Mouse (Mus musculus) urinary bladder, adult 2 months (tissue): ENCODE data around the gene Rpl39. TPM values are rescaled to one million over a fixed set of nuclear protein-coding genes. Genes with fewer than 3 reads are reported as not detected.
"Not testable (repeated sequence)": the region's sequence is repeated elsewhere in the genome, so short reads cannot be mapped to it uniquely, and the experiment has no call there.

Experiments used
- DNase-seq: peaks from one replicate; pipeline ENCODE4 v3.0.0; 2022; ENCODE audit warnings: low spot score
- polyA plus RNA-seq: library from polyadenylated mRNA; depleted of rRNA; stranded (reverse); fragments of >200 nt; gene quantifications from 2 replicates; pipeline ENCODE4 v1.2.3, GENCODE M21; 2012; rRNA removed

The Rpl39 gene
- polyA plus RNA-seq: 986 and 1,015 TPM in 2 replicates

- DNase-seq: peak; percentile 60
Measured at GRCm38 (mm10) chrX:37084927-37085660, at the start of gene Rpl39. TSS of gene Rpl39 (minus strand) at chrX:37085402.

DNA sequence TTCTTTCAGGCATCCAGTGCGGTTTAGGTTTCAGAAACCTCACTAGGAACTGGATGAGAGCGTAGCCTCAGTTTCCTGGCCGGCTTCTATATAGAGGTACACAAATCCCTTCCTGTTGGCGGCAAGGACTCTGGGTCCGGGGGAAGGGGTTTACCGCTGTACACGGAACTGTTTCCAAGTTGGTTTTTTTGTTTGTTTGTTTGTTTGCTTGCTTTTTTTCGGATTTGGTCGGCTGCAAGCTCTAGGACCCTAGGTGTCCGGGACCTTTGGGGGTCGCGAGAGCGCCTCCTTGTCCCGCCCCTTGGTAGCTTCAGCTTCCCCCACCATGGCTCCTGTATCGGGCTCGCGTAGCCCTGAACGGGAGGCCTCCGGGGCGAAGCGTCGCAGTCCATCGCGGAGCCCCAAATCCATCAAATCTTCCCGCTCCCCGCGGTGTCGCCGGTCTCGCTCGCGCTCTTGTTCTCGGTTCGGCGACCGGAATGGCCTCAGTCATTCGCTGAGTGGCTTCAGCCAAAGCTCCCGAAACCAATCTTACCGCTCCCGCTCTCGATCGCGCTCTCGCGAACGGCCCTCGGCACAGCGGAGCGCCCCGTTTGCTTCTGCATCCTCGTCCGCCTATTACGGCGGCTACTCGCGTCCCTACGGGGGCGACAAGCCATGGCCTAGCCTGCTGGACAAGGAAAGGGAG is 41.6 kb upstream of the Rpl39 start, which contains the start of gene Nkap:
Gene Nkap, plus strand, starts transcription at position 125 of the 688 bp plus-strand sequence.
- DNase-seq: peak; percentile 36

DNA sequence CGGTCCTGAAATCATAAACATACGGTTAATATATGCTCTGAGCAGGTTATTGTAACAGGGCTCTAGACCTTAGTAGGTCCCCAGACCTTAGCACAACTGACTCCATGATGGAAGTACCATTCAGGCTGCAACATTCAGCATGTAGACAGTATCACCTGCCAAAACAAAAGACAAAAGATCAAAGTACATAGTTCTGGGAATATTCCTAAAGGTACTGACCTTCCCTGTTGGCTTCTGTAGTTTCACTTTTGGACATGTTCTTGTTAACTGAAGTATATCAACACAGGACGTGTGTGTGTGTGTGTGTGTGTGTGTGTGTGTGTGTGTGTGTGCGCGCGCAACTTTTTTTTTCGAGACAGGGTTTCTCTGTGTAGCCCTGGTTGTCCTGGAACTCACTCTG is 40.3 kb upstream of the Rpl39 start:
- DNase-seq: no peak

- DNase-seq: no peak
Measured at GRCm38 (mm10) chrX:37120212-37120611, 35.0 kb upstream of the Rpl39 start.

DNA sequence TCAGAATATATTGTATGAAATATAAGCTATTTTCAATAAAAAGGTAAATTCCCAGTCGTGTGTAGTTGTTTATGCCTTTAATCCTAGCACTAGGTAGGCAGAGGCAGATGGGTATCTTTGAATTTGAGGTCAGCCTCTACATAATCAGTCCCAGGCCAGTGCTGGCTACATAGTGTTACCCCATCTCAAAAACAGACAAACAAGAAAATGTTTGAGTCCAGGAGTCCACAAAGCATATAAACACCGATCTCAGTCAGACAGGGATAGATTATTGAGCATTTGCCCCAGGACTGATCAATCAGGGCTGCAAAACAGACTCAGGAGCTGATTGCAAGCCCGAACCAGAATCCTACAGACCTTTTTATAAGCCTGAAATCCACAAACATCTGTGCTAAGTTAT is 34.4 kb upstream of the Rpl39 start:
- no peak for DNase-seq

DNA sequence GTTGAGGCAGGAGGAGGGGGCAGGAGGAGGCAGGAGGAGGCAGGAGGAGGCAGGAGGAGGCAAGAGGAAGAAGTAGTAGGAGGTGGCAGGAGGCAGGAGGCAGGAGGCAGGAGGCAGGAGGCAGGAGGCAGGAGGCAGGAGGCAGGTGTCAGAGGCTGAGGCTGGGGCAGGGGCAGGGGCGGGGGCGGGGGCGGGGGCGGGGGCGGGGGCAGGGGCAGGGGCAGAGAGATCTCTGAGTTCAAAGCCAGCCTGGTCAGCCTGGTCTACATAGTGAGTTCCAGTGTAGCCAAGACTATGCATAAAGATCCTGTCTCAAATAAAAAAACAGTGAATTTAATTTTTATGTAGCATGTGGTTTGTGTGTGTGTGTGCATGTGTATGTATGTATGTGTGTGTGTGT is 31.9 kb upstream of the Rpl39 start:
- no peak for DNase-seq

GRCm38 (mm10) chrX:37110881-37111193 is 25.6 kb upstream of the Rpl39 start:
- no peak for DNase-seq

DNA sequence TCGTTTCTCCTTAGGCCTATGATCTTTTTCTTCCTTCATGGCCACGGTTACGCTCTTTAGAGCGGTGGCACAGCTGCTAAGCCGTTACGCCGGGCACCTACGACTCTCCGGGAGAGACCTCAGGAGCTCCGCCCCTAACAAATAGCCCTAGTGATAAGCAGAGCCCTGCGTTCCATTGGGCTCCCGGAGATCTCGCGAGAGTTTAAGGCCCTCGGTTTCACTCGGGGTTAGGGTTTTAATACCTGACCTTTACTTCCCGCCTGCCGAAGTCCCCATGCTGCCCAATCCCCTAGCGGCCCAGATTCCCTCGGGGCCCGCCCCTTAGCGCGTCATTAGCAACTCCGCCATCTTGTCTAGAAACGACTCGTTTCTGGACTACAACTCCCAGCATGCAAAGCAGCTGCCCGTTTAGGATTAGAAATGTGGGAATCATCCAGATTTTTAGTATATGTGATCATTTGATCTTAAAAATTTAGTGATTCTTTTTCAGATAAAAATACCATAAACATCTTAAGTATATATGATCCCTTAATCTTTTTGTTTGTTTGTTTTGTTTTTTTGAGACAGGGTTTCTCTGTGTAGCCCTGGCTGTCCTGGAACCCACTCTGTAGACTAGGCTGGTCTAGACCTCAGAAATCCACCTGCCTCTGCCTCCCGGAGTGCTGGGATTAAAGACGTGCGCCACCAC is 25.1 kb upstream of the Rpl39 start, which contains the start of gene Upf3b:
Gene Upf3b, minus strand, starts transcription at position 130 of the 688 bp plus-strand sequence.
- peak; percentile 52 for DNase-seq

DNA sequence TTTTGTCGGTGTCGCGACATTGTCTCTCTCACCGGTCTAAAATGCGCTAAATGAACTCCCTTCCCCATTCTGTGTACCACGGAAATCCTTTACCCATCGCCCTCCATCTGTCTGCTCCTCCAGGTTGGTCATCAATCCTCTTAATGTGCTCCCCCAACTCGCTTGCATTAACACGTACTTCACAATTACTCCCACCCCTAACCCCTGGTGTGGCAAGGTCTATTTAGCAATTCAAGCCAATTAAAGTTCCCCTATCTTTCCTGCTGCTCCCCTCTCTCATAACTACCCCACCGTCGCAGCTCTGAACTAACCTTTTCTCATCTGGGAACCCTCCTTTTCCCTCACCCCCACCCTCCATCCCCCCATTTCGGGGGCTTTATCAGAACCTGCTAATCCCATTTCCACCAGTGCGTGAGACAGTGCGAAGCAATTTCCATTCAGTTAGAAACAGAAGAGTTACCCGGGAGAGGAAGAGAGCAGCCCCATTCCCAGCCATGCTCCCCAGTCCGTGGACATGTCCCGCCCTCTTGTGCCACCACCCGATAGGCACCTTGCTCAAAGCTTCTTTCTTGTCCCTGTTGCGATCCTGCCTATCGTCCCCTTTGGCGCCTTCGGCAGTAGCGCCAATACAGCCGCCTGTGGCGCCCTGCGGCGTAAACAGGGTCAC is 24.5 kb upstream of the Rpl39 start:
- DNase-seq: no peak

DNA sequence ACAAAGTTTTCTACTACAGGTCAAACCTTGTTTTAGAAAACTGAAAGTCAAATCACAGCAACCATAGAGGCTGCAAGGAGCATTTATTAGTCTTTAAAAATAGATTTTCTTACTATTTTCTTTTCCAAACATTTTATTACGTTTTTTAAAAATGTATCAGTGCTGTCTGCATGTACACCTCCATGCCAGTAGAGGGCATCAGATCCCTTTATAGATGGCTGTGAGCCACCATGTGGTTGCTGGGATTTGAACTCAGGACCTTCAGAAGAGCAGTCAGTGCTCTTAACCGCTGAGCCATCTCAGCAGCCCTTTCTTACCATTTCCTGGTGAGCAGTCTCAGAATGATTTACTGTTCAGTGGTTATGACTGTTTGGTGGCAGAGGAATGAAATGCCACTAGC is 18.6 kb upstream of the Rpl39 start:
- DNase-seq: no peak

DNA sequence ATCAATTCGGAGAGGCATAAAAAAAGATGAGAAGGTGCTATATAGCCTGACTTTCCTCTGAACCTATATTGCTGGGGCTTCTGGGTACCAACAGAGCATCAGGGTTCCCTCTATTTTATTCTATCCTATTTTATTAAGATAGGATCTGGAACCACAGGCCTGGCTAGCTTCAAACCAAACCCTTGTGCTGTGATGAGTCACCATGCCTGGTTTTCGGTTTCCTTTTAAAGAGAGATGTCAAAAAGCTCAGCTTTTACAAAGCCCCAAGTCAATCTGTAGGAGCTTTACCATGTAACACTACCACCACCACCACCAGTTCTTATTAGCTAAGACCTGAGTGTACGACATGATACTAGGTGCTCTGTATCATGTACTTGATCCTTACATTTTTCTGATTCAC is 13.5 kb upstream of the Rpl39 start:
- DNase-seq: no peak

GRCm38 (mm10) chrX:37095106-37095768 is 10.0 kb upstream of the Rpl39 start:
- DNase-seq: no peak

GRCm38 (mm10) chrX:37091457-37091856 is 6.3 kb upstream of the Rpl39 start:
- DNase-seq: no peak

- no peak for DNase-seq
Measured at GRCm38 (mm10) chrX:37088778-37089177, 3.6 kb upstream of the Rpl39 start.

DNA sequence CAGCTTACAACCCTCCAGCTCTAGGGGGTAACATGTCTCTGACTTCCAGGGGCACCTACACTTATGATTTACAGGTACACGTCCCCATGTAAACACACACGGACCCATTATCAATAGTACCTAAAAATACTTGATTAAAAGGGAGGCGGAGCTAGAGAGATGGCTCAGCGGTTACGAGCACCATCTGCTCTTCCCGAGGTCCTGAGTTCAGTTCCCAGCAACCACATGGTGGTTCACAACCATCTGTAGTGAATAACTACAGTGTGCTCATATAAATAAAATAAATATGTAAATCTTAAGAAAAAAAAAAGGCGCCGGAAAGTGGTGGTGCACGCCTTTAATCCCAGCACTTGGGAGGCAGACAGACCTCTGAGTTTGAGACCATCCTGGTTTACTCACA is 463 bp upstream of the Rpl39 start:
- no peak for DNase-seq

DNA sequence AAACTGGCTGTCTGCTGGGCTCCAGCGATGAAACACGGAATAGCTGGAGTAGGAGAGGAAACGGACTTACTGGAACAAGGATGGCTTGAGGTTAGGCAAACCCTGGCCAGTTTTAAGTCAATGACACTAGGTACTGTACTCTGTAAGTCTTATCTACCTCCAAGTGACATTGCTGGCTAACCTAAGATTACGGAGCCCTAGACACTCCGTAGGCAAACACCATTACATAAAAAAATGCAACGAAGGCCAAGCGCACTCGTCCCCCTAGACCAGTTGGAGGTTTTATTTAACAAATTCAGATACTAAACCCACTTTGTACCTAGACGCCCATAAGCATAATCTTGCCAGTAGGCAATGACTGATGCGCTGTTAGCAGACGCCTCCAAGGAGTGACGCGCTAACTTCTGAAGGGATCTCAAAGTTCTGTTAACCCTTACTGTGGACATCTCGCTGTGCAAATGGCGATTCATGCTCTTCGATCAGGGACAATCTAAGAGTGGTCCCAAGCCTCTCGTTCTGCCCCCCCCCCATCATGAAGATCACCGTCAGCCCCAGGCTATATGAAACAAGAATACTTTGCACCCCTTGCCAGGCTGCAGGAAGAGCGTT is 780 bp downstream of the Rpl39 start:
- no peak for DNase-seq

DNA sequence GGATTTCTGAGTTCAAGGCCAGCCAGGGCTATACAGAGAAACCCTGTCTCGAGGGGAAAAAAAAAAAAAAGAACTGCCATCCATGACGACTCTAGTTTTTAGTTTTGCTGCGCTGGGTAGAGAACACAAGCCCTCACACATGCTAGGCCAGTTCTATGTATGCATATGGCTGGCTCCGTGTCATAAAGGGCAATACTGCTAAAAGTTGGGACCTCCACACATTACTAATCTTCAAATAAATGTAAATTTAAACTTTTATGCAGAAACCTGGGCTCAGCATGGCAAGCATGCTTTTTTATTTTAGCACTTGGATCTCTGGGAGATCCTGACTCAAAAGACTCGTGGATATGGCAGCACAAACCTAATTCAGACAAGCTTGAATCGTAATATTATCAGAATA is 4.0 kb downstream of the Rpl39 start:
- DNase-seq: no peak

DNA sequence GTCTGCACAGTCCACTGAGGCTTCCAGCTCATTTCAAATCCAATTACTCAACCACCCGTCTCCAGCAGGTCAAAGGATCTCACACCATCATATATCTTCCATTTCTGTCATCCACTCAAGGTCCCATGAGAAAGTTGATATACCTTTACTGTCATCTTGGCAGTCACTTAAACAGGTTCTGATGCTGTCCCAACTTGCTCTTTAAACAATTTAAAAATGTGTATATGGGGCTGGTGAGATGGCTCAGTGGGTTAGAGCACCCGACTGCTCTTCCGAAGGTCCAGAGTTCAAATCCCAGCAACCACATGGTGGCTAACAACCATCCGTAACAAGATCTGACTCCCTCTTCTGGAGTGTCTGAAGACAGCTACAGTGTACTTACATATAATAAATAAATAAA is 4.9 kb downstream of the Rpl39 start:
- DNase-seq: not testable (repeated sequence)

DNA sequence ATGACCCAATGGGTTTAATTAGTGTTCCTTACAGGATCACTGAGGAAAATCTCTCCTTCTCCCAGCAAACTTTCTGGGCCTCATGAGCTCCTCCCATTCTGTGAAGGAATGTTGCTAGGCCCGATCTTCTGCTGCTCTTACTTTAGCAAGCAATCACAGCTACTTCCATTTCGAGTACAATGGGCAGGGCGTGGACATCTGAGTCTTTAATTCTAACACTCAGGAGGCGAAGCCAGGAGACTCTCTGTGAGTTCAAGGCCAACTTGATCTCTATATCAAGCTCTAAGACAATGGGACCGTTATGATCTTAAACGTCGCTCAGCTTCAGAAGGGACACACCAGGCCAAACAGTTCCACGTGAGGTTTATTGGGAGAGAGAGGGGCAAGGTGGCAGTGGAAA is 8.6 kb downstream of the Rpl39 start:
- DNase-seq: no peak

GRCm38 (mm10) chrX:37074262-37074892 is 10.8 kb downstream of the Rpl39 start:
- peak; percentile 29 for DNase-seq

- DNase-seq: no peak
Measured at GRCm38 (mm10) chrX:37068766-37069165, 16.4 kb downstream of the Rpl39 start.
